Mouse (Mus musculus) spleen, adult 2 months (tissue): ENCODE results near the gene Kank1. TPM values are rescaled to one million over a fixed set of nuclear protein-coding genes. Genes with fewer than 3 reads are reported as not detected.

Experiments used
- DNase-seq, 2 experiments: peaks; one replicate each; pipeline versions ENCODE4 v3.0.0 to v3.0.0-alpha.2; 2012 to 2021; ENCODE audit warnings: low spot score in 2 of 2, low read depth in 1 of 2
- H3K27ac ChIP-seq: fragments of 200-500 bp; 2 replicates; pipeline ENCODE4 v1.5.1; 2012; ENCODE audit warnings: low read length, inconsistent platforms; ENCODE audit not compliant: insufficient read depth
- H3K27me3 ChIP-seq: fragments of 200-500 bp; 2 replicates; pipeline ENCODE4 v1.6.1; 2012; ENCODE audit warnings: mild to moderate bottlenecking, moderate library complexity, low read length, inconsistent platforms; ENCODE audit not compliant: control insufficient read depth, insufficient read depth
- H3K36me3 ChIP-seq: fragments of 200-500 bp; 2 replicates; pipeline ENCODE4 v1.6.1; 2012; ENCODE audit warnings: mild to moderate bottlenecking, low read length, inconsistent platforms; ENCODE audit not compliant: control insufficient read depth, insufficient read depth
- H3K4me1 ChIP-seq: fragments of 200-500 bp; 2 replicates; pipeline ENCODE4 v1.6.1; 2011; ENCODE audit warnings: inconsistent platforms; ENCODE audit not compliant: control insufficient read depth, insufficient read depth, insufficient read length
- H3K4me3 ChIP-seq: fragments of 200-500 bp; 2 replicates; pipeline ENCODE4 v1.5.1; 2011; ENCODE audit warnings: mild to moderate bottlenecking, inconsistent platforms; ENCODE audit not compliant: insufficient read depth, insufficient read length; ENCODE audit errors: extremely low read depth
- CTCF ChIP-seq: fragments of 200-500 bp; IDR thresholded peaks from 2 replicates; pipeline ENCODE4 v1.5.1; 2011; ENCODE audit warnings: mild to moderate bottlenecking, inconsistent platforms; ENCODE audit not compliant: insufficient read depth, insufficient read length, insufficient replicate concordance; ENCODE audit errors: extremely low read depth
- POLR2A ChIP-seq: fragments of 200-500 bp; IDR thresholded peaks from 2 replicates; pipeline ENCODE4 v1.6.1; 2011; ENCODE audit warnings: low read depth, low read length, inconsistent platforms
- WGBS: fragments of 180-500 bp; shearing (Covaris S2); methylation state at CpG from one replicate; pipeline ENCODE4 v1.1.7; 2018; 5-methylcytosine and 5-hydroxymethylcytosine counted together
- polyA plus RNA-seq: library from polyadenylated mRNA; depleted of rRNA; stranded (reverse); fragments of >200 nt; gene quantifications from 2 replicates; pipeline ENCODE4 v1.2.3, GENCODE M21; 2012

Gene Kank1
- polyA plus RNA-seq, 1 experiment, result 4.9 TPM

DNA sequence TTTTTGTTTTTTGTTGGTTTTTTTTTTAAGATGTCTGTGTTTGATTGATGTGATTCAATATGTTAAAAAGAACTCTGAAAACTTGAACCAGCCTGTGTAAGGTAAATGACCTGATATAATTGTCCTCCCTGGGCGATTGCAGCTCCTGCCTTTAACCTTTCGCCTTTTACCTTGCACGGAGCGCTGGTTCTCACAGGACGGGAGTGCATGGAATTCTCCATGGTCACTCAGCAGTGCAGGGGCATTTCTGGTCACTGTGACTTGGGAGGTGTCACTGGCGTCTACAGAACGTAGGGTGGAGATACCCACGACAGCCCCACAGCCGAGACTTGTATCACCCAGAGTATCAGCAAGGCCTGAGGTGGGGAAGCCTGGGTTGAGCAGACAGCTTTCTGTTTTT is 34.8 kb downstream of the Kank1 start:
- 69% methylated on average over 9 of the region's 9 CpGs for WGBS

DNA sequence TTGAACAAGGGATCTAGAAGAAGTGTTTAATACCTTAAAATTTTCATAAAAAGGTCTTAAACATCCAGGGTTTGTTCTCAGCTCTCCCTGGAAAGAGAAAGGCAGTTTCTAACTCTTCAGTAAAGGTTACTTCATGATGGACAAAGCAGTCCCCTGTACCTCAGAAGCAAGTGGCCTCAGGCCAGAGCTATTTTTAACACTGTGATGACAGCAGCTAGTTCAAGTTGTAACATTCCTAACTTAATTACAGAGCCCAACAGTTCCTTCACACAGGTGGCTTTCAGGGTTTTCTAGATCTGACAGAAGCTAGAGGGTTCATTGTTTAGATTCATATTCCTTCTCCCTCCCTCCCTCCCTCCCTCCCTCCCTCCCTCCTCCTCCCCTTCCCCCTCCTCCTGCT is 36.4 kb downstream of the Kank1 start:
- Histone ChIP-seq H3K27me3 (no peaks in the 10 kb centered on the region), H3K4me3 (no peak overlapping the region), H3K36me3 (no peaks in the 10 kb centered on the region), H3K27ac (no peak overlapping the region), H3K4me1 (no peaks in the 10 kb centered on the region)
- DNase-seq, result no peak
- TF ChIP-seq CTCF (no peak), POLR2A (no peak)

More for the DNA sequence above, 34.8 kb downstream of the Kank1 start:
- no peaks in the 10 kb centered on the region for H3K4me1 ChIP-seq
- no peak for DNase-seq
- no peak overlapping the region for H3K27ac ChIP-seq
- no peak for TF ChIP-seq POLR2A
- TF ChIP-seq CTCF, result no peak
- H3K36me3 ChIP-seq, result no peaks in the 10 kb centered on the region
- H3K4me3 ChIP-seq, result no peak overlapping the region
- H3K27me3 ChIP-seq, result no peaks in the 10 kb centered on the region

DNA sequence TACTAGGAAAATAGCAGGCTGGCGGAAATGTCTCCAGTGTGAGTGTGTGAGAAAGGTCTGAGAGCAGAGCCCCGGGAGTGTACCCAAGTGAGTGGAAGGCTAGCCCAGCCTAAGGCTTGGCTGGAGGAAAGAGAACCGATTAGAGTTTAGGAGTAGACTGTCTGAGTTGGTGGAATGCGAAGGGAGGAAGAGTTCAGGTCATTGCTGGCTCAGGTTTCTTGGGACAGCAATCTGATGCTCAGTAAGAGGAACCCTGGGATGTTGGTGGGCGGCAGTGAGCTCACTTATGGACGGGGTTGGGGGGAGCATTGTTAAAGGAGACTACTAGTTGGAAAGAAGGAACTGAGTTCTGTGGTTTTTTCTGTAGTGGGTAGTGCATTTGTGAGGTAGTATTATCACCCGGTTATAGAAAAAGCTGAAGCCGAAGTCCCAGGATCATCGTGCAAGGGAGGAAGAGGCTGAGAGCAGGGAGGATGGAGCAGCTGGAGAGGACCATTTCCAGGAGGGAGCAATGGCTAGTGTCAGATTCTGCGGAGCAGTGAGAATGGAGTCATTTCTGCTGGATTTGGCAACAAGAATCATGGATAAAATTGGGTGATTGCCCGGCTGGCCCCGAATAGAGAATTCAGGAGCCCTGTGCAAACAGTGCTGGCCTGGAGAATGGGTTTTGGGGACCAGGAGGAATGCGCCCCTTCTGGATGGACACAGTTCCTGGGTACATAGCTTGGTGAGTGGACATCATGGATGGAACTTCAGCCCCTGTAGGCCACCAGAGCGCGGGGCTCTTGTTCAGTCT is 40.0 kb downstream of the Kank1 start:
- TF ChIP-seq CTCF (no peak), POLR2A (no peak)
- no peak for DNase-seq
- 83% methylated on average over 15 of the region's 15 CpGs for WGBS

DNA sequence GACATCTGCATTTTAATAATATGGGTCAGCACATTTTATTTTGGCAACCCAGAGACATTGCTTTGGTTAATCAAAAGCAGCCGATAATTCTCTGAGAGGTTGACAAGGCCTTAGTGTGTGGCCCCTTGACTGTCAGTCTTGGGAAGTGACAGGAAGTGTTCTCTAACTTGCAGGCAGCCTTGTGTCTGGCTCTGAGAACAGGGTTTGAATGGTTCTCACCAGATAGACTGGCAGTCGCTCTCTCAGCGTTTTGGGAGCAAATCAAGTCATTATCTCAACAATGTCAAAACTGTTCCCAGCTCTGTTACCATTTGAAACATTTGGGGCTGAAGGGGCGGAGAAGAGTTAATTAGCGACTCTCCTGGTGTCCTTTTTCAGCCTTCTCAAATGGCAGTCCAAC is 41.0 kb downstream of the Kank1 start:
- H3K27ac ChIP-seq, result no peak overlapping the region
- H3K4me3 ChIP-seq, result no peak overlapping the region
- no peaks in the 10 kb centered on the region for H3K4me1 ChIP-seq
- TF ChIP-seq CTCF (no peak), POLR2A (no peak)
- no peaks in the 10 kb centered on the region for H3K27me3 ChIP-seq
- no peaks in the 10 kb centered on the region for H3K36me3 ChIP-seq
- WGBS, result 69% methylated on average over 5 of the region's 5 CpGs
- DNase-seq, result no peak

More for the DNA sequence above, 40.0 kb downstream of the Kank1 start:
- no peaks in the 10 kb centered on the region for H3K4me1 ChIP-seq
- no peak overlapping the region for H3K27ac ChIP-seq
- H3K27me3 ChIP-seq, result no peaks in the 10 kb centered on the region
- H3K36me3 ChIP-seq, result no peaks in the 10 kb centered on the region
- H3K4me3 ChIP-seq, result no peak overlapping the region

DNA sequence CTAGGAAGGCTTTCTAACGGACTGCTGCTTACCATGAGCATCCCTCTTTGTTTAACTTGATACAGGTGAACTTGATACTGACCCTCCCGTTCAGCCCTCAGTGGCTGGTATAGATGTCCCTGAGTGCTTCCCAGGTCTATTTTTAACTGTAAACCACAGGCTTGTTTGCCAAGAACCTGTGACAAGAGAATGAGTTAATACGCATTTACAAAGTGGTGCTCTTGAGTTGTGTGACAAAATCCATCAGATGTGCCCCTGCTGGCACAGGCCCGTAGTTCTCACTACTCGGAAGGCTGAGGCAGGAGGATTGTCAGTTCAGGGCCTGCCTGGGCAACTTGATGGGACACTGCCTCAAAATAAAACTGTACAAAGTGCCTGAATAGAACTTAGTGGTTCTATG is 42.8 kb downstream of the Kank1 start:
- H3K36me3 ChIP-seq, result no peaks in the 10 kb centered on the region
- no peak overlapping the region for H3K4me3 ChIP-seq
- no peaks in the 10 kb centered on the region for H3K27me3 ChIP-seq
- no peak for DNase-seq
- no peak overlapping the region for H3K27ac ChIP-seq
- TF ChIP-seq POLR2A (no peak), CTCF (no peak)
- WGBS, result 73% methylated on average over 5 of the region's 5 CpGs
- H3K4me1 ChIP-seq, result no peaks in the 10 kb centered on the region

DNA sequence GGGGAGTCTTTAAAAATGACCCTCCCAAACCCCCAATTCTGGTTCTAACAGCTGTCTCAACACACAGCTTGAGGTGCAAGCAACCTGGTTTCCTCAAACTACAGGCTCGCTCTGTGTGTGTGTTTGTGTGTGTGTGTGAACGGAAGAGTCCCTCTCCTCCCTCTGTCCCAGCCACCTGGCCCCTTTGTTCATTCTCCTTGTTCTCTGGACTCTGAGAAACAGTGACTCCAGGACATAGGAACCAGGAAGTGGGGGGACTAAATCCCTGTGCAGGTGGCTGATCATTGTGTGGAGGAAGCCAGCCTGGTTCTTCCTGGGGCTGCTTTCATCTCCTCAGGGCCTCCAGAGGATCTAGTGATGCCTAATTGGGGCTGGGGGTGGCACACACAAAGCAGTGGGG is 46.9 kb downstream of the Kank1 start:
- Histone ChIP-seq H3K4me3 (no peak overlapping the region), H3K36me3 (no peaks in the 10 kb centered on the region), H3K4me1 (no peaks in the 10 kb centered on the region), H3K27me3 (no peaks in the 10 kb centered on the region), H3K27ac (no peak overlapping the region)
- TF ChIP-seq POLR2A, result no peak
- TF ChIP-seq CTCF, result no peak
- 86% methylated on average over 2 of the region's 2 CpGs for WGBS
- no peak for DNase-seq

DNA sequence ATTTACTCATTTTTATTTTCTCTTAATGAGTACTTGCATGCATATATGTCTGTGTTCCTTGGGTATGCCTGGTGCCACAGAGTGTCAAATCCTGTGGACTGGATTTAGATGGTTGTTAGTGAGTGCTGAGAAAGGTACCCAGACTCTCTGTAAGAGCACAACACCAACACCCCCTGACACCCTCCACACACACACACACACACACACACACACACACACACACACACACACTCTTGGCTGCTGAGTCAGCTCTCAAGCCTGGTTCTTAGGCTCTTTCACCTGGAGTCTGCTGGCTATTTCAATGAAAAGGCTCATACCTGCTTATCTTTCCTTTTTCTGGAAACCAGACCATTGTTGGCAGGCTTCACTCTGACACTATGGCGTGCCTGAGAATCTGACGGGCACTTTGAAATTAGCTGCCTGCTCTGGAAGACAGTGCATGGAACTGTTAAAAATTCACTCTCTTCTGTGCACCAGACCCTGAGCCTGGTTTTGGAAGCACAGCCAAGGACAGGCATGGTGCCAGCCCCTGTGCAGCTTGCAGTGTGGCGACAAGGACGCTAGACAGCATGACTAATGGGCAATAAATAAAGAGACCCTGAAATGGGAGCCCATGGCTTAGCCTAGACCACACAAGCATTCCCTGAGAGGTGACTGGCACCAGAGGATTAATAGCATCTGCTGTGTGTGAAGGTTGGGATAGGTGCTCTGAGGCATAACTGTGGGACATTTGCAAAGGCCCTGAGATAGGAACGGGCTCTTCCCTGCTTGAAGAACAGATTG is 49.2 kb downstream of the Kank1 start:
- Histone ChIP-seq H3K36me3 (no peaks in the 10 kb centered on the region), H3K27me3 (no peaks in the 10 kb centered on the region), H3K4me1 (no peaks in the 10 kb centered on the region), H3K27ac (no peak overlapping the region), H3K4me3 (no peak overlapping the region)
- no peak for DNase-seq
- WGBS, result 74% methylated on average over 5 of the region's 5 CpGs
- TF ChIP-seq POLR2A (no peak), CTCF (no peak)
